Mouse (Mus musculus): Measurements from ENCODE around the gene Os9.
A peak's percentile ranks its signal among the peaks of the same experiment; 100 is the strongest.
"Not testable (repeated sequence)": the region's sequence is repeated elsewhere in the genome, so short reads cannot be mapped to it uniquely, and the experiment has no call there.

Gene Os9

GRCm38 (mm10) chr10:127080901-127081780, 39.8 kb downstream of the Os9 start:
- DNase-seq (ENCODE audit: low read depth, low spot score): no peak

- no peak for DNase-seq (ENCODE audit: low read depth, low spot score)
These were observed 41.1 kb downstream of the Os9 start for GRCm38 (mm10) chr10:127079665-127080391.

- no peak for DNase-seq (ENCODE audit: low read depth, low spot score)
These were observed 42.0 kb downstream of the Os9 start for GRCm38 (mm10) chr10:127078677-127079575.

GRCm38 (mm10) chr10:127078001-127078676, 42.8 kb downstream of the Os9 start:
- DNase-seq (ENCODE audit: low read depth, low spot score): no peak

- DNase-seq (ENCODE audit: low read depth, low spot score): no peak
These were observed 43.4 kb downstream of the Os9 start for GRCm38 (mm10) chr10:127077515-127077914.

DNA sequence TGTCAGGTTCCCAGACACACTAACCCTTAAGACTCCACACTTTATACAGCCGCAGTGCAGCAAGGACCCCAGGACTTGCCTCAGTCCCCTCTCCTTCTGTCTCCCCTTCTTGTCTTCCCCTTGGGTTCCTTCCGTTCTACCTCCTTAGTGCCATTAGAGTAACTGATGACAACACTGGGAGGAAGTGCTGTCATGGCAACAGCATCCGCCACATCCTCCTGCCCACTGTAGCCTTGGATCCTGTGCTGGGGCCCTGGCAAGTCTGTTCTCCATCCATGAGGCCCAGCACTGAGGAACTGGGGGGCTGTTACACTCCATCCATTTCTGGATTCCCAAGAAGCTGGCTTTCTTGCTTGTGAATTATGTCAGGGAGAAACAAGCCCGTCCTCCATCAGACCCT, 44.8 kb downstream of the Os9 start:
- DNase-seq (ENCODE audit: low read depth, low spot score): no peak

DNA sequence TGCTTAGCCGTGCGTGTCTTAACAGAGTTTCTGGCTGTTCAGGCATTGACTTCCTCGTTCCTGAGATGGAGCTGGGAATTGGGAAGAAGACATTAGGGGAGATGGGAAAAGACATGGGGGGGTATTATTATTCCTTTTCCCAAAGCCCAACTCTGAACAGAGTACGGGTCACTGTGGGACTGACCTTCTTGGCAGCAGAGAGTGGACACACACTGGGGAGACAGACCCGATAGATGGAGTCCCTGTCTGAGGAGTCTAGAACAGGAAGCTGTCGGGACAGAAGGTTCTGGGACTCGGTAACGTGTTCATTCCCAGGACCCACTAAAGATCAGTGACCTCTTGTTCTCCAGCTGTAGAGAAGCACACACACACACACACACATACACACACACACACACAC, 45.3 kb downstream of the Os9 start:
- DNase-seq (ENCODE audit: low read depth, low spot score): no peak

DNA sequence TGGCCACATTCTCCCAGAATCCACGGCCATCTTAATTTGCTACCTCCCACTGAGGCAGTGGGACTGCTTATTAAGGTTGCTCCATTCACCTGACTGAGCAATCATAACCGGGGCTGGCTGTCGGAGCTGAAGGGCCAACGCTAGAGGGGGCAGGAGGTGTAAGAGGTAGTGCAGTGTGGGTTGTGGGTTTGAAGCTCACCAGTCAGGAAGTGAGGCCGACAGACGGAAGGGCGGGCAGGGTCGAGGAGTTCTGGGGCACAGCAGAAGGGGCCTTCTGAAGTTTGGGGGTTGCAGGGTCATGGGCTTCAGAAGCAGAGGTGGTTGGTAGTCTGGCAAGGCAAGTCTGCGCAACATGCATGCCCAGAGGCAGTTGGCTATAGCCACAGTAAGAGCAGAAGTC, 45.9 kb downstream of the Os9 start, which contains the start of gene Agap2:
Agap2 (plus strand) TSS at position 205 of the 400 bp plus-strand sequence.
- no peak for DNase-seq (ENCODE audit: low read depth, low spot score)

- DNase-seq (ENCODE audit: low read depth, low spot score): no peak
These were observed 47.0 kb downstream of the Os9 start for GRCm38 (mm10) chr10:127073981-127074380.

GRCm38 (mm10) chr10:127072969-127073368, 48.0 kb downstream of the Os9 start:
- not testable (repeated sequence) for DNase-seq (ENCODE audit: low read depth, low spot score)

DNA sequence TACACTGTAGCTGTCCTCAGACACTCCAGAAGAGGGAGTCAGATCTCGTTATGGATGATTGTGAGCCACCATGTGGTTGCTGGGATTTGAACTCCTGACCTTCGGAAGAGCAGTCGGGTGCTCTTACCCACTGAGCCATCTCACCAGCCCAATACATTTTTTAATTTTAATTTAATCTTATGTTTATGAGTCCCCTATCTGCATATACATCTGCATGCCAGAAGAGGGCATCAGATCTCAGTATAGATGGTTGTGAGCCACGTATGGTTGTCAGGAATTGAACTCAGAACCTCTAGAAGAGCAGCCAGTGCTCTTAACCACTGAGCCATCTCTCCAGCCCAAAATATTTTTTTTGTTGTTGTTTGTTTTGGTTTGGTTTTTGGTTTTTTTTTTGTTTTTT, 48.7 kb downstream of the Os9 start:
- not testable (repeated sequence) for DNase-seq (ENCODE audit: low read depth, low spot score)

DNA sequence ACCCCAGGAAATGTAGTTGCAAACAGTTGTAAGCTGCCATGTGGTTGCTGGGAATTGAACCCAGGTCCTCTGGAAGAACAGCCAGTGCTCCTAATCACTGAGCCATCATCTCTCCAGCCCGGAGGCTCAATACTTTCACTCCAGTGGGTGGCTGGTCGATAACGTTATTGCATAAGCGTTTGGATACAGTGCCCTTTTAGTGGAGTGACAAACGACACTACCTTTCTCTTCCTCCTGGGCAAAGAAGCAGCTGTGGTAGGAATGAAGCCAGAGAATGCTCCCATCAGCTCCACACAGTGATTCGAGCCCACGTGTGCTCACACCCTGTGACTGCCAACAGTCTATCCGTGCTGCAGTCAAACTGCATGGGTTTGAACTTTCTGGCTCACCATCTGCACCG, 49.7 kb downstream of the Os9 start:
- DNase-seq (ENCODE audit: low read depth, low spot score): no peak

- peak; percentile 79 for DNase-seq (ENCODE audit: low read depth, low spot score)
These were observed 50.5 kb downstream of the Os9 start, which contains the start of gene Tspan31 for GRCm38 (mm10) chr10:127070190-127071121. Gene Tspan31 (minus strand): TSS chr10:127070264.

DNA sequence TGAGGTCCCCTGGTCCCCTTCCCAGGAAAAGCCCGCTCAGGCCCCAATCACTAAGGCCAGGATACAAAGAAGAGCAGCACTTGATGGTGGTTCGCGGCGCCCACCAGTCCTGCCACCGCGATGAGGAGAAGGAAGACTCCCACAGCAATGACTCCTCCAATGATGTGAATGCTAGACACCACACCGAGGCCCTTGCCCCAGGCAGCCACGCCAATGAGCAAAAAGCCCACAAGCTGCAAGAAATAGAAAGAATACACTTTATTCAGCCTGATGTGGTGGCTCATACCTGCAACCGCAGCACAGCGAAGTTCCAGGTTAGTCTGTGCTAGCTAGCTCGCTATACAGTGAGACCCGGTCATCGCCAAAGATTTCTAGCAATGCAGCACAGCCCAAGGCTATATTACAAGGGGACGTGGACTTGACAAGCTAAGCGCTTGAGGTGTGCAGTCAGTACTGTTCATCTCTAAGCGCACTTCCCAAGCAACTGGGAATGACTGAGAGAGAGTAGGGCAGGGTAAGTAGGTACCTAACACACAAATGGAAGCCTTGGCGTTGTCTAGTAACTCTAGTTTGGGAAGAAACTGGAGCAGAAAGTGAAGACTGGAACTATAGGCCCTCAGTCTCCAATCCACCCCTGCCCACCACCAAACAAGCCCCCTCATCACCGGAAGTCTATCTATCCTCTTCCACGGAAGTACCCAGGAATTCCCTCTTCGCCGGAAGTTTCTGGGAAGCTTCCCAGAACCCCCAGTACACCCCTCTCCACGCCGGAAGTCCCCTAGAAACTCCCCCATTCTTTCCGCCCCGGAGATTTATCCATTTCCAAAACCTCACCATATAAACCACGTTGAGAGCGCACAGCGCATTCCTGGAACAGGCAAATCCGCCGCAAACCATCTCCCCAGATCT, 51.4 kb downstream of the Os9 start:
- no peak for DNase-seq (ENCODE audit: low read depth, low spot score)

GRCm38 (mm10) chr10:127068360-127069038, 52.4 kb downstream of the Os9 start:
- no peak for DNase-seq (ENCODE audit: low read depth, low spot score)

DNA sequence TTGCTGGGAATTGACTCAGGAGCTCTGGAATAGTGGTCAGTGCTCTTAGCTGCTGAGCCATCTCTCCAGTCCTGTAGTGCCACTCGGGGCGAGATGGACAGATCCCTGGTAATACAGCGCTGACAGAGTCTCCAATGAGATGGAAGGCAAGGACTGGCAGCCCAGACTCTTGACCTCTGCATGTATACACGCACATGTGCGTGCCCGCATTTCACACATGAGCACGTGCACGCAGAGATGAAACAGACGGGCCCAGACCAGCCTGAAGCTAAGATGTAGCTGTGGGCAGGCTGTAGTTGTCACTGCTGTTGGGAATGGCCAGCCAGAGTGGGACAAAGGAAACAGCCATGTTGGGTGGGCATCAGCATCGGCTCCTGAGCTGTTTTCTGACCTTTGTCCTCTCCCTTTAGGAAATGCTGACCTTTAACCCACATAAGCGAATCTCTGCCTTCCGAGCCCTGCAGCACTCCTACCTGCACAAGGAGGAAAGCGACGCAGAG, 54.4 kb downstream of the Os9 start:
- no peak for DNase-seq (ENCODE audit: low read depth, low spot score)

DNA sequence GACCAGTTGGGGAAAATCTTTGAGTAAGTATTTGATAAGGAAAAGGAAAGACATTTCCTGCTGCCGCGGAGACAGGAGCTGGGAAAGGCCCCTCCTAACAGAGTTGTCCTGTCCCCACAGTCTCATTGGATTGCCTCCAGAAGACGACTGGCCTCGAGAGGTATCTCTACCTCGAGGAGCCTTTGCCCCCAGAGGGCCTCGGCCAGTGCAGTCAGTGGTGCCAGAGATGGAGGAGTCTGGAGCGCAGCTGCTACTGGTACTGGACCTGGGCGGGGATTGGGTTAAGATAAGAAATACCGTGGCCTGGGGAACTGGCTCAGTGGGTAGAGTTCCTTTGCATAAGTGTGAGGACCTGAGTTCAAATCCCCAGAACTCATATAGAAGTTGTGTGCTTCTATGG, 55.0 kb downstream of the Os9 start:
- DNase-seq (ENCODE audit: low read depth, low spot score): no peak

Measured in WW6 (cell line).